Mouse (Mus musculus): ENCODE data around the gene Cyp2c29.
"Not testable (repeated sequence)": the region's sequence is repeated elsewhere in the genome, so short reads cannot be mapped to it uniquely, and the experiment has no call there.

The Cyp2c29 gene

DNA sequence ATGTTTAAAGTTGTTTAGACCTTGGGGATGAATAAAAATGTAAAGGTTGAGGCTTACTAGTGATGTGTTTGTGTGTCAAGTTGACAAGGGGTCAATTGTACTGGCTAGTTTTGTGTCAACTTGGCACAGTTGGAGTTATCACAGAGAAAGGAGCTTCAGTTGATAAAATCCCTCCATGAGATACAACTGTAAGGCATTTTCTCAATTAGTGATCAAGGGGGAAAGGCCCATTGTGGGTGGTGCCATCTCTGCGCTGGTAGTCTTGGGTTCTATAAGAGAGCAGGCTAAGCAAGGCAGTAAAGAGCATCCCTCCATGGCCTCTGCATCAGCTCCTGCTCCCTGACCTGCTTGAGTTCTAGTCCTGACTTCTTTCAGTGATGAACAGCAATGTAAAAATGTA, at the start of gene Cyp2c29:
Gene Cyp2c29 (plus strand): TSS at position 301 of the 400 bp plus-strand sequence.
- not testable (repeated sequence) for DNase-seq

DNA sequence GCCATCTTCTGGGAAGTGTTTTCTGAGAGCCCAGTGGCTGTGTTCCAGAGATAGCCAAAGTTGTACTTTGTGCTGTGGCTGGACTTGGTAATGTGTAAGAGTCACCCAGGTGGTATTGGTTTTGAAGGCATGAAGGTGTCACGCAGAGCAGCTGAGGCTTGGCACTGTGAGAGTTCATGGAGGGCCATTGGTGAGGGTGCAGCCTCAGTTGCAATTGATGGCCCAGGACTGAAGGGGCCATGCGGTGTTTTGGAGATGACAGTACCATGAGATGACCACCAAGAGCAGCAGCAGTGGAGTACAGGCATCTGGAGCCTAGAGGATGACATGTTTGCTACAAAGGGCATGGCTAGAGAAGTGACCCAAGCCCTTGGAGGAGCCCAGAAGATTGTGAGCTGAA, 2.2 kb upstream of the Cyp2c29 start:
- not testable (repeated sequence) for DNase-seq

DNA sequence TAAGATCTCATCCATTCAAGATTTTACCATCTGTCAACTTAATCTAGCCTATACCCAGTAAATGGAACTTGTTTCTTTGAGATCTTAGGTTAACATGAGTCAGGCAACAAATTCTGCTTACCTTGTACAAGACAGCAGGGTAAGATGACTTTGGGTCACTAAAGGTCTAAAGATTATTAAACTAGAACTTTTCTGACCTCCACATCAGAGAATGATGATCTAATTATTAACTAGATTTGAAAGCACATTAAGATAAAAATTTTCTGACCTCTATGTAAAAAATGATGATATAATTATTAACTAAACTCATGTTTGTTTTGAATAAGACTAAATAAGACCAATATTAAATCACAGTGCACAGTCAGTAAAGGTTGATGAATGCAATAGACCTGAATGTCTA, 13.6 kb downstream of the Cyp2c29 start:
- DNase-seq, result no peak

DNA sequence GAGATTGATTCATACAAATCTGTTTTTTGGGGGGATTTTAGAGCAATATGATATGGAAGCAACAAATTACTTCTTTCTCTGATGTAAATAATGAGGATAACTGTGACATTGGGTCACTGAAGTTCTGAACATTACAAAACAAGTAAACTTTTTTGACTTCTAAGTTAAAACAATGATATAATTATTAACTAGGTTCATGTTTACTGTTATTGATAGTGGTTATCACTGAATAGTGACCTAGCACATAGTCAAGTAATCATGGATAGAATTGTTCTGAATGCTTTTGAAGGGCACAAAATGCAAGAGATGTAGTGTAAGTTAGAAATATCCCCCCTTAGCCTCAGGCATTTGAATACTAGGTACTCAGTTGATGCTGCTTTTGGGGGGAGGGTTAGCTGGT, 16.4 kb downstream of the Cyp2c29 start:
- DNase-seq, result no peak

DNA sequence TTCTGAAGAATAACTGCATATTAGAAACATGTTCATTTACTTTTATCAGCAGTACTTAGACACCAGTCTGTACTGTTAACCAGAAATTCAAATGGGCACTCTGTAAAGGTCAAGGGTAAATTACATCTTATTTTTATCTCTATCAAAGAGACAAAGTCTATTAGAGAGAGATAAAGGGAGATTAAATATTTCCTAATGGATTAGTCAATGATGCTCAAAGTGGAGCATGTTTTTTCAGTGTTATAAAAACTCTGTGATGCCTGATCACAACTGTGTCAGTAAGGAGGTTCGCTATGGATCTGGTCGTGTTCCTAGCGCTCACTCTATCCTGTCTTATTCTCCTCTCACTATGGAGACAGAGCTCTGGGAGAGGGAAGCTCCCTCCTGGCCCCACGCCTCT, 17.6 kb downstream of the Cyp2c29 start:
- no peak for DNase-seq

DNA sequence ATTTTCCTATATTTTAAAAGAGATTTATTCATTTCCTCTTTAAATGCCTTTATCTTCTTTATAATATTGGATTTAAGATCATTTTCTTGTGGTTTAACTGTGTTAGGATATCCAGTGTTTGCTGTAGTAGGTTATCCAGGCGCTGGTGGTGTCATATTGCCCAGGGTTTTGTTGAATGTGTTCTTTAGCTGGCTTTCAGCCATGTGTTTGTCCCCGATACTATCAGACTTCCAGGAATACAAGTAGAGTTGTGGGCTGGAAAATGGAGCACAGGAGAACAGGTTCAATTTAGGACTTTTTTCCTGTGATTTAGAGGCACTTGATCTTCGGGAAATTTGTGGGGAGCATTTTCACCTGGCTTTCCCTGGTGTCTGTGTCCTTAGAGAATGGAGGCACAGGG, 19.8 kb downstream of the Cyp2c29 start:
- no peak for DNase-seq
